Mouse (Mus musculus) forebrain, embryonic 11.5 days (tissue): ENCODE measurements around the gene Fate1. TPM values are rescaled to one million over a fixed set of nuclear protein-coding genes. Genes with fewer than 3 reads are reported as not detected.
A peak's percentile ranks its signal among the peaks of the same experiment; 100 is the strongest.

Experiments used
- ATAC-seq: fragments of 200-750 bp; cut with Nextera tagmentation; replicated peaks from 2 replicates; pipeline ENCODE4 v1.8.0; 2017; ENCODE audit warnings: moderate TSS enrichment; ENCODE audit not compliant: low FRiP score
- DNase-seq: peaks from one replicate; pipeline ENCODE4 v3.0.0-alpha.2; 2017; ENCODE audit warnings: low spot score
- H3K27ac ChIP-seq: fragments of 300-500 bp; sonication (generic); 2 replicates; pipeline ENCODE4 v1.5.1; 2014; ENCODE audit warnings: low read depth, low read length
- H3K27me3 ChIP-seq: fragments of 300-500 bp; sonication (generic); 2 replicates; pipeline ENCODE4 v1.6.1; 2014; ENCODE audit warnings: mild to moderate bottlenecking, low read length, mixed read lengths; ENCODE audit not compliant: control insufficient read depth, insufficient read depth
- H3K36me3 ChIP-seq: fragments of 300-500 bp; sonication (generic); 2 replicates; pipeline ENCODE4 v1.6.1; 2014; ENCODE audit warnings: mild to moderate bottlenecking, low read length, moderate library complexity, mixed read lengths; ENCODE audit not compliant: control insufficient read depth, insufficient read depth
- H3K4me1 ChIP-seq: fragments of 300-500 bp; sonication (generic); replicated peaks from 2 replicates; pipeline ENCODE4 v1.6.1; 2014; ENCODE audit warnings: low read length, mixed read lengths; ENCODE audit not compliant: control insufficient read depth, insufficient read depth
- H3K4me2 ChIP-seq: fragments of 300-500 bp; sonication (generic); 2 replicates; pipeline ENCODE4 v1.6.1; 2014; ENCODE audit warnings: low read depth, mild to moderate bottlenecking, low read length, moderate library complexity, mixed read lengths; ENCODE audit not compliant: severe bottlenecking
- H3K4me3 ChIP-seq: fragments of 300-500 bp; sonication (generic); 2 replicates; pipeline ENCODE4 v1.5.1; 2014; ENCODE audit warnings: low read depth, low read length
- H3K9ac ChIP-seq: fragments of 300-500 bp; sonication (generic); 2 replicates; pipeline ENCODE4 v1.6.1; 2014; ENCODE audit warnings: low read length
- H3K9me3 ChIP-seq: fragments of 300-500 bp; sonication (generic); 2 replicates; pipeline ENCODE4 v1.6.1; 2016; ENCODE audit warnings: low read length, mixed read lengths; ENCODE audit not compliant: control insufficient read depth
- WGBS: fragments of 180-500 bp; shearing (Covaris S2); extraction: QIAGEN DNeasy Blood & Tissue Kit; methylation state at CpG from one replicate; pipeline ENCODE4 v1.1.7; 2014; 5-methylcytosine and 5-hydroxymethylcytosine counted together
- polyA plus RNA-seq: library from polyadenylated mRNA; unstranded; fragments of >200 nt; fragmentation: Nextera tagmentation; extraction: Ambion mirVana; gene quantifications from 2 replicates; pipeline ENCODE4 v1.2.1, GENCODE M21; 2014

Fate1 gene
- polyA plus RNA-seq, result not detected in 2 replicates

- H3K36me3 ChIP-seq, result no peaks in the 10 kb centered on the region
- no peaks in the 10 kb centered on the region for H3K27me3 ChIP-seq
- no peak within 1 kb of the TSS for H3K27ac ChIP-seq
- H3K4me3 ChIP-seq, result no peak within 1 kb of the TSS
- H3K9me3 ChIP-seq, result no peaks in the 10 kb centered on the region
- H3K4me2 ChIP-seq, result no peak within 1 kb of the TSS
- no peak for ATAC-seq
- WGBS, result 79% methylated on average over 2 of the region's 2 CpGs
- no peaks in the 10 kb centered on the region for H3K4me1 ChIP-seq
- DNase-seq, result no peak
- no peak within 1 kb of the TSS for H3K9ac ChIP-seq
These were observed at the start of gene Fate1 for GRCm38 (mm10) chrX:71972686-71973085. Gene Fate1 (plus strand): TSS chrX:71972986.

- no peak overlapping the region for H3K27ac ChIP-seq
- no peaks in the 10 kb centered on the region for H3K9me3 ChIP-seq
- ATAC-seq, result no peak
- H3K4me3 ChIP-seq, result no peak overlapping the region
- no peak overlapping the region for H3K4me2 ChIP-seq
- H3K4me1 ChIP-seq, result no peaks in the 10 kb centered on the region
- no peaks in the 10 kb centered on the region for H3K36me3 ChIP-seq
- no peaks in the 10 kb centered on the region for H3K27me3 ChIP-seq
- 17% methylated on average over 3 of the region's 3 CpGs for WGBS
- peak; percentile 65 for DNase-seq
- H3K9ac ChIP-seq, result no peak overlapping the region
These were observed 26.2 kb upstream of the Fate1 start for GRCm38 (mm10) chrX:71946631-71947030.

GRCm38 (mm10) chrX:71958366-71958765, 14.4 kb upstream of the Fate1 start:
- DNase-seq (no peak), ATAC-seq (no peak)
- H3K27ac ChIP-seq, result no peak overlapping the region
- H3K27me3 ChIP-seq, result no peaks in the 10 kb centered on the region; the same call in 1 of the 2 replicates
- H3K4me3 ChIP-seq, result no peak overlapping the region
- no peak overlapping the region for H3K4me2 ChIP-seq
- H3K9me3 ChIP-seq, result no peaks in the 10 kb centered on the region
- 0 out of 2 replicates have a peak, but pooled peaks cover 1% of the 10 kb centered on the region for H3K4me1 ChIP-seq
- no peaks in the 10 kb centered on the region for H3K36me3 ChIP-seq
- no peak overlapping the region for H3K9ac ChIP-seq

GRCm38 (mm10) chrX:71962073-71963051, 10.4 kb upstream of the Fate1 start, which contains the start of gene Prrg3:
Gene Prrg3 (plus strand): TSS chrX:71962624.
- 29% methylated on average over 53 of the region's 72 CpGs for WGBS
- H3K27me3 ChIP-seq, result no peaks in the 10 kb centered on the region; the same call in 1 of the 2 replicates
- H3K4me3 ChIP-seq, result peak within 1 kb of the TSS; percentile 44
- no peaks in the 10 kb centered on the region for H3K36me3 ChIP-seq
- DNase-seq, result peak; percentile 86
- H3K4me1 ChIP-seq, result 0 out of 2 replicates have a peak, but pooled peaks cover 2% of the 10 kb centered on the region
- peak; percentile 94 for ATAC-seq
- peak within 1 kb of the TSS; percentile 60 for H3K9ac ChIP-seq
- no peaks in the 10 kb centered on the region for H3K9me3 ChIP-seq
- peak within 1 kb of the TSS; percentile 64 for H3K4me2 ChIP-seq
- H3K27ac ChIP-seq, result no peak within 1 kb of the TSS

GRCm38 (mm10) chrX:71963275-71963912, 9.4 kb upstream of the Fate1 start:
- H3K4me1 ChIP-seq, result 0 out of 2 replicates have a peak, but pooled peaks cover 2% of the 10 kb centered on the region
- peak overlapping the region; percentile 60; the same call in 1 of the 2 replicates for H3K9ac ChIP-seq
- peak overlapping the region; percentile 44 for H3K4me3 ChIP-seq
- no peak for DNase-seq
- no peak overlapping the region for H3K27ac ChIP-seq
- ATAC-seq, result no peak
- no peaks in the 10 kb centered on the region for H3K9me3 ChIP-seq
- no peaks in the 10 kb centered on the region for H3K36me3 ChIP-seq
- H3K4me2 ChIP-seq, result peak overlapping the region; percentile 64
- 32% methylated on average over 9 of the region's 9 CpGs for WGBS
- H3K27me3 ChIP-seq, result no peaks in the 10 kb centered on the region; the same call in 1 of the 2 replicates

- no peak overlapping the region for H3K27ac ChIP-seq
These were observed 4.6 kb upstream of the Fate1 start for GRCm38 (mm10) chrX:71968216-71968615.

GRCm38 (mm10) chrX:71968816-71969215, 4.0 kb upstream of the Fate1 start:
- DNase-seq, result no peak
- Histone ChIP-seq H3K27ac (no peak overlapping the region), H3K4me2 (no peak overlapping the region), H3K4me1 (no peaks in the 10 kb centered on the region), H3K36me3 (no peaks in the 10 kb centered on the region), H3K27me3 (no peaks in the 10 kb centered on the region), H3K9me3 (no peaks in the 10 kb centered on the region), H3K9ac (no peak overlapping the region), H3K4me3 (no peak overlapping the region)
- WGBS, result 78% methylated on average over 6 of the region's 6 CpGs
- no peak for ATAC-seq

More at GRCm38 (mm10) chrX:71968216-71968615, 4.6 kb upstream of the Fate1 start:
- Histone ChIP-seq H3K4me3 (no peak overlapping the region), H3K27me3 (no peaks in the 10 kb centered on the region), H3K9me3 (no peaks in the 10 kb centered on the region), H3K4me2 (no peak overlapping the region), H3K36me3 (no peaks in the 10 kb centered on the region), H3K4me1 (0 out of 2 replicates have a peak, but pooled peaks cover 2% of the 10 kb centered on the region), H3K9ac (no peak overlapping the region)
- no peak for DNase-seq
- WGBS, result 80% methylated on average over 1 of the region's 1 CpGs
- ATAC-seq, result no peak

GRCm38 (mm10) chrX:71971325-71971724, 1.5 kb upstream of the Fate1 start:
- no peak for DNase-seq
- WGBS, result 67% methylated on average over 5 of the region's 5 CpGs
- no peak overlapping the region for H3K27ac ChIP-seq
- H3K36me3 ChIP-seq, result no peaks in the 10 kb centered on the region
- H3K4me3 ChIP-seq, result no peak overlapping the region
- H3K9ac ChIP-seq, result no peak overlapping the region
- no peaks in the 10 kb centered on the region for H3K9me3 ChIP-seq
- no peaks in the 10 kb centered on the region for H3K4me1 ChIP-seq
- ATAC-seq, result no peak
- no peak overlapping the region for H3K4me2 ChIP-seq
- H3K27me3 ChIP-seq, result no peaks in the 10 kb centered on the region
